Mouse (Mus musculus): Measurements from ENCODE around the gene Baiap2l2. TPM values are rescaled to one million over a fixed set of nuclear protein-coding genes. Genes with fewer than 3 reads are reported as not detected.

Gene Baiap2l2
- polyA plus RNA-seq, 1 experiment from 2014 or later = 13.4 TPM

GRCm38 (mm10) chr15:79251781-79252491, 33.4 kb downstream of the Baiap2l2 start:
- Histone ChIP-seq H3K27me3 (peaks cover 51% of the 10 kb centered on the region), H3K27ac (no peak overlapping the region), H3K4me1 (peaks cover 24% of the 10 kb centered on the region), H3K4me2 (peak overlapping the region; percentile 76), H3K9me3 (replicated peaks) (no peaks in the 10 kb centered on the region), H3K9ac (peak overlapping the region; percentile 49), H3K36me3 (peaks cover 23% of the 10 kb centered on the region), H3K4me3 (replicated peaks) (peak overlapping the region; percentile 39)
- peak; percentile 55 for ATAC-seq (replicated peaks; ENCODE audit: low FRiP score)
- WGBS = 3% methylated on average over 61 of the region's 61 CpGs

- 51% methylated on average over 7 of the region's 7 CpGs for WGBS
- 0 out of 2 replicates have a peak, but pooled peaks have one; percentile 29 for ATAC-seq (replicated peaks; ENCODE audit: low FRiP score)
- Histone ChIP-seq H3K9me3 (replicated peaks) (no peaks in the 10 kb centered on the region), H3K4me3 (replicated peaks) (no peak overlapping the region), H3K36me3 (peaks cover 31% of the 10 kb centered on the region), H3K27ac (no peak overlapping the region), H3K27me3 (peaks cover 51% of the 10 kb centered on the region), H3K4me1 (peaks cover 24% of the 10 kb centered on the region), H3K9ac (no peak overlapping the region), H3K4me2 (no peak overlapping the region)
Observed at GRCm38 (mm10) chr15:79251168-79251567, 34.2 kb downstream of the Baiap2l2 start.

GRCm38 (mm10) chr15:79250236-79250635, 35.1 kb downstream of the Baiap2l2 start:
- peaks cover 24% of the 10 kb centered on the region for H3K4me1 ChIP-seq
- 77% methylated on average over 2 of the region's 2 CpGs for WGBS
- no peak overlapping the region for H3K4me3 ChIP-seq (replicated peaks)
- peaks cover 45% of the 10 kb centered on the region for H3K27me3 ChIP-seq
- no peak overlapping the region for H3K4me2 ChIP-seq
- no peak overlapping the region for H3K27ac ChIP-seq
- ATAC-seq (replicated peaks; ENCODE audit: low FRiP score) = no peak
- no peaks in the 10 kb centered on the region for H3K9me3 ChIP-seq (replicated peaks)
- peaks cover 40% of the 10 kb centered on the region for H3K36me3 ChIP-seq
- no peak overlapping the region for H3K9ac ChIP-seq

- no peak overlapping the region for H3K9ac ChIP-seq
- H3K27ac ChIP-seq = no peak overlapping the region
- H3K27me3 ChIP-seq = no peaks in the 10 kb centered on the region; the same call in 1 of the 2 replicates
- H3K4me2 ChIP-seq = no peak overlapping the region
- no peaks in the 10 kb centered on the region for H3K9me3 ChIP-seq (replicated peaks)
- ATAC-seq (replicated peaks; ENCODE audit: low FRiP score) = no peak
- H3K4me3 ChIP-seq (replicated peaks) = no peak overlapping the region
- H3K36me3 ChIP-seq = peaks cover 73% of the 10 kb centered on the region
- peaks cover 3% of the 10 kb centered on the region; the same call in 1 of the 2 replicates for H3K4me1 ChIP-seq
- WGBS = 92% methylated on average over 3 of the region's 3 CpGs
Observed at GRCm38 (mm10) chr15:79245321-79245720, 40.0 kb downstream of the Baiap2l2 start.

GRCm38 (mm10) chr15:79244071-79244893, 41.1 kb downstream of the Baiap2l2 start:
- peaks cover 81% of the 10 kb centered on the region for H3K36me3 ChIP-seq
- 78% methylated on average over 7 of the region's 7 CpGs for WGBS
- 0 out of 2 replicates have a peak overlapping the region, but pooled peaks have one; percentile 18 for H3K27ac ChIP-seq

GRCm38 (mm10) chr15:79243234-79244042, 41.9 kb downstream of the Baiap2l2 start:
- peak; percentile 95 for ATAC-seq (replicated peaks; ENCODE audit: low FRiP score)
- H3K4me2 ChIP-seq = 0 out of 2 replicates have a peak overlapping the region, but pooled peaks have one; percentile 25
- peaks cover 82% of the 10 kb centered on the region for H3K36me3 ChIP-seq

More at GRCm38 (mm10) chr15:79244071-79244893, 41.1 kb downstream of the Baiap2l2 start:
- no peak overlapping the region for H3K9ac ChIP-seq
- H3K27me3 ChIP-seq = no peaks in the 10 kb centered on the region
- H3K4me2 ChIP-seq = no peak overlapping the region
- H3K9me3 ChIP-seq (replicated peaks) = no peaks in the 10 kb centered on the region
- peaks cover 3% of the 10 kb centered on the region; the same call in 1 of the 2 replicates for H3K4me1 ChIP-seq
- H3K4me3 ChIP-seq (replicated peaks) = no peak overlapping the region
- ATAC-seq (replicated peaks; ENCODE audit: low FRiP score) = no peak

GRCm38 (mm10) chr15:79242574-79243233, 42.6 kb downstream of the Baiap2l2 start:
- peaks cover 82% of the 10 kb centered on the region for H3K36me3 ChIP-seq
- no peak overlapping the region for H3K27ac ChIP-seq

More at GRCm38 (mm10) chr15:79243234-79244042, 41.9 kb downstream of the Baiap2l2 start:
- no peaks in the 10 kb centered on the region for H3K9me3 ChIP-seq (replicated peaks)
- no peak overlapping the region for H3K9ac ChIP-seq
- H3K27me3 ChIP-seq = no peaks in the 10 kb centered on the region
- H3K4me1 ChIP-seq = peaks cover 3% of the 10 kb centered on the region; the same call in 1 of the 2 replicates
- H3K4me3 ChIP-seq (replicated peaks) = no peak overlapping the region
- no peak overlapping the region for H3K27ac ChIP-seq
- 23% methylated on average over 10 of the region's 10 CpGs for WGBS

GRCm38 (mm10) chr15:79238036-79238435, 47.3 kb downstream of the Baiap2l2 start:
- no peak for ATAC-seq (replicated peaks; ENCODE audit: low FRiP score)
- 71% methylated on average over 6 of the region's 6 CpGs for WGBS

More at GRCm38 (mm10) chr15:79242574-79243233, 42.6 kb downstream of the Baiap2l2 start:
- H3K4me3 ChIP-seq (replicated peaks) = no peak overlapping the region
- ATAC-seq (replicated peaks; ENCODE audit: low FRiP score) = peak; percentile 46
- H3K4me1 ChIP-seq = peaks cover 3% of the 10 kb centered on the region; the same call in 1 of the 2 replicates
- no peaks in the 10 kb centered on the region for H3K27me3 ChIP-seq
- H3K4me2 ChIP-seq = no peak overlapping the region
- H3K9me3 ChIP-seq (replicated peaks) = no peaks in the 10 kb centered on the region
- 73% methylated on average over 13 of the region's 13 CpGs for WGBS
- H3K9ac ChIP-seq = no peak overlapping the region

GRCm38 (mm10) chr15:79235268-79235667, 50.1 kb downstream of the Baiap2l2 start:
- 71% methylated on average over 9 of the region's 9 CpGs for WGBS
- H3K4me3 ChIP-seq (replicated peaks) = no peak overlapping the region
- peaks cover 88% of the 10 kb centered on the region for H3K36me3 ChIP-seq
- H3K4me2 ChIP-seq = no peak overlapping the region
- no peak overlapping the region for H3K9ac ChIP-seq
- H3K4me1 ChIP-seq = peaks cover 2% of the 10 kb centered on the region
- H3K27ac ChIP-seq = no peak overlapping the region
- no peak for ATAC-seq (replicated peaks; ENCODE audit: low FRiP score)
- H3K9me3 ChIP-seq (replicated peaks) = no peaks in the 10 kb centered on the region
- no peaks in the 10 kb centered on the region for H3K27me3 ChIP-seq

More at GRCm38 (mm10) chr15:79238036-79238435, 47.3 kb downstream of the Baiap2l2 start:
- Histone ChIP-seq H3K9ac (no peak overlapping the region), H3K4me1 (no peaks in the 10 kb centered on the region), H3K27me3 (no peaks in the 10 kb centered on the region), H3K4me2 (no peak overlapping the region), H3K27ac (no peak overlapping the region), H3K4me3 (replicated peaks) (no peak overlapping the region), H3K9me3 (replicated peaks) (no peaks in the 10 kb centered on the region), H3K36me3 (peaks cover 87% of the 10 kb centered on the region)

GRCm38 (mm10) chr15:79229058-79229821, 56.1 kb downstream of the Baiap2l2 start, which contains the start of the genes Pick1 and Gm49486:
Gene Pick1 (plus strand): TSS chr15:79229173.
Gene Gm49486 (plus strand): TSS chr15:79229391.
- Histone ChIP-seq H3K27ac (peak within 1 kb of the TSS; percentile 98), H3K4me3 (replicated peaks) (peak within 1 kb of the TSS; percentile 57), H3K4me2 (peak within 1 kb of the TSS; percentile 70), H3K36me3 (peaks cover 30% of the 10 kb centered on the region), H3K4me1 (peaks cover 17% of the 10 kb centered on the region), H3K27me3 (no peaks in the 10 kb centered on the region), H3K9ac (peak within 1 kb of the TSS; percentile 62), H3K9me3 (replicated peaks) (no peaks in the 10 kb centered on the region)
- peak; percentile 87 for ATAC-seq (replicated peaks; ENCODE audit: low FRiP score)
- WGBS = under 1% methylated on average over 51 of the region's 51 CpGs
